Comparison of ENCODE assay signal across 16 mouse cellular contexts in genomic region chrX:11899051-11899450, GRCm38 (mm10).
"Had no signal": no experiment of that assay in that cellular context is flagged by ENCODE, and none has a peak within 500 bp of the region (broad histone marks: within the 10 kb centered on the region; RNA-seq: fewer than 3 reads in every experiment).

No protein-coding gene starts in this region.

- H3K9ac ChIP-seq: intestine, embryonic 15.5 days; liver, embryonic 13.5 days; midbrain, embryonic 13.5 days; neural tube, embryonic 13.5 days had no signal

- H3K9me3 ChIP-seq: intestine, embryonic 15.5 days; liver, embryonic 13.5 days; megakaryocyte, embryonic 14.5 days; midbrain, embryonic 10.5 days; midbrain, embryonic 13.5 days; neural tube, embryonic 13.5 days had no signal

- DNase-seq: kidney, adult 11 months; kidney, adult 9 months; layer of hippocampus, postnatal 36 days; liver, embryonic 13.5 days; thymus, adult 2 months; thymus, postnatal 14 days; thymus, postnatal 4 days had no signal

- H3K27ac ChIP-seq: intestine, embryonic 15.5 days; left cerebral cortex, adult 2 months; liver, embryonic 13.5 days; midbrain, embryonic 10.5 days; midbrain, embryonic 13.5 days; neural tube, embryonic 13.5 days; stomach, postnatal 0 days had no signal

- H3K36me3 ChIP-seq: intestine, embryonic 15.5 days; liver, embryonic 13.5 days; midbrain, embryonic 10.5 days; midbrain, embryonic 13.5 days; neural tube, embryonic 13.5 days had no signal

- H3K4me2 ChIP-seq: intestine, embryonic 15.5 days; liver, embryonic 13.5 days; midbrain, embryonic 13.5 days; neural tube, embryonic 13.5 days had no signal

- H3K27me3 ChIP-seq: intestine, embryonic 15.5 days; liver, embryonic 13.5 days had no signal

- ATAC-seq: intestine, embryonic 15.5 days; midbrain, embryonic 13.5 days; midbrain, embryonic 16.5 days had no signal

- H3K4me3 ChIP-seq: intestine, embryonic 15.5 days; left cerebral cortex, adult 2 months; liver, embryonic 13.5 days; megakaryocyte, embryonic 14.5 days; midbrain, embryonic 10.5 days; midbrain, embryonic 13.5 days; myocyte; neural tube, embryonic 13.5 days had no signal
